Mouse (Mus musculus) CH12.LX (cell line): Measurements from ENCODE around the gene Rpl18.

ENCODE experiments used
- CTCF ChIP-seq, 2 experiments: IDR thresholded peaks in 1 of 2; conservative IDR thresholded peaks in 1 of 2; 2 replicates each; pipeline ENCODE4 v1.5.1; 2011 to 2012; ENCODE audit warnings: low read depth in 2 of 2, low read length in 2 of 2, improper control_type of control experiment in 1 of 2, inconsistent platforms in 1 of 2, mild to moderate bottlenecking in 1 of 2, moderate library complexity in 1 of 2
- ZC3H11A ChIP-seq: IDR thresholded peaks from 2 replicates; pipeline ENCODE4 v1.6.1; 2012; ENCODE audit warnings: low read depth, mild to moderate bottlenecking, inconsistent platforms, low read length, improper control_type of control experiment

DNA sequence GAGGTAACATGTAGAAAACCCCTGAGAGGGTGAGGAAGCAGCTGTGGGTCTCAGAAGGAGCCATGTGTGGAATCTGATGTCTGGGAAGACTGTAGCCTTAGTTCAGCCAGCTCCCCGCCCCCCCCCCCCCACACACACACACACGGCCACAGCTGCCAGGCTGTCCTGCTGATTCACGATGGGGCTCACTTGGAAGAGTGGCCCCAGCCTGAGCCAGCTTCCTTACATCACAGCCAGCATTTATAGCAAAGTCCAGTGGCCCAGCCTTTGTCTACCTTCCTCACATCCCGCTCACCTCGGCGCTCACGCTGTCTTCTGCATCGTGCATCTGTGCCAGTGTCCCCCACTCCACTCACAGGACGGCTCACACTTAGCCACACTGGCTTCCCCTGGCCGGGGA, 34.1 kb downstream of the Rpl18 start:
- no peak for TF ChIP-seq ZC3H11A
- TF ChIP-seq CTCF (conservative IDR thresholded peaks at IDR 0.05 in 1 of 2, IDR thresholded peaks at IDR 0.05 in 1 of 2; ENCODE audit: low read depth in 2 of 2, low read length in 2 of 2), result no peak
